Mouse (Mus musculus) CH12.LX (cell line): ENCODE measurements around the gene Apon. TPM values are rescaled to one million over a fixed set of nuclear protein-coding genes. Genes with fewer than 3 reads are reported as not detected.
A peak's percentile ranks its signal among the peaks of the same experiment; 100 is the strongest.
"Not testable (repeated sequence)": the region's sequence is repeated elsewhere in the genome, so short reads cannot be mapped to it uniquely, and the experiment has no call there.

Experiments
- DNase-seq: peaks from one replicate; pipeline ENCODE4 v3.0.0-alpha.2; 2013; ENCODE audit errors: extremely low read depth
- H3K27ac ChIP-seq: 2 replicates; pipeline ENCODE4 v1.5.1; 2012; ENCODE audit warnings: low read depth, mild to moderate bottlenecking, control low read depth, moderate library complexity; ENCODE audit not compliant: insufficient read depth
- H3K27me3 ChIP-seq: replicated peaks from 2 replicates; pipeline ENCODE3; 2012; ENCODE audit warnings: inconsistent platforms
- H3K36me3 ChIP-seq, 2 experiments: replicated peaks in 1 of 2; 2 replicates each; pipeline versions ENCODE3 to v1.6.1; 2012; ENCODE audit warnings: inconsistent platforms in 1 of 2, low read length in 1 of 2, mild to moderate bottlenecking in 1 of 2, mixed read lengths in 1 of 2, moderate library complexity in 1 of 2; ENCODE audit not compliant: control insufficient read depth in 1 of 2, insufficient read depth in 1 of 2
- H3K4me1 ChIP-seq, 2 experiments: 2 replicates each; pipeline ENCODE4 v1.6.1; 2012; ENCODE audit warnings: inconsistent platforms in 1 of 2, moderate library complexity in 1 of 2; ENCODE audit not compliant: insufficient read depth in 2 of 2, control insufficient read depth in 1 of 2
- H3K4me2 ChIP-seq: 2 replicates; pipeline ENCODE4 v1.6.1; 2012; ENCODE audit warnings: low read depth, mild to moderate bottlenecking, control low read depth; ENCODE audit not compliant: poor library complexity, insufficient read depth, severe bottlenecking
- H3K4me3 ChIP-seq, 3 experiments: fragments of 150-350 bp in 1 of 3; sonication (generic) in 1 of 3; replicated peaks in 1 of 3; 2 replicates each; pipeline versions ENCODE3 to v1.5.1; 2011 to 2012; ENCODE audit warnings: low read depth in 2 of 3, low read length in 2 of 3, mild to moderate bottlenecking in 2 of 3, moderate library complexity in 2 of 3, control low read depth in 1 of 3, improper control_type of control experiment in 1 of 3, inconsistent platforms in 1 of 3, mixed read lengths in 1 of 3; ENCODE audit not compliant: poor library complexity in 1 of 3
- H3K79me2 ChIP-seq: replicated peaks from 2 replicates; pipeline ENCODE4 v1.6.1; 2012; ENCODE audit warnings: mild to moderate bottlenecking, moderate library complexity; ENCODE audit not compliant: control insufficient read depth, poor library complexity, insufficient read depth, severe bottlenecking; ENCODE audit errors: extremely low read depth
- H3K9ac ChIP-seq: 2 replicates; pipeline ENCODE4 v1.6.1; 2012; ENCODE audit warnings: low read depth, mild to moderate bottlenecking, control low read depth, moderate library complexity; ENCODE audit not compliant: insufficient read depth
- H3K9me3 ChIP-seq: replicated peaks from 2 replicates; pipeline ENCODE3; 2012; ENCODE audit warnings: low read length, inconsistent platforms, mixed read lengths
- BHLHE40 ChIP-seq: IDR thresholded peaks from 2 replicates; pipeline ENCODE4 v1.6.1; 2011; ENCODE audit warnings: mild to moderate bottlenecking, low read depth, low read length, improper control_type of control experiment
- CTCF ChIP-seq, 2 experiments: IDR thresholded peaks in 1 of 2; conservative IDR thresholded peaks in 1 of 2; 2 replicates each; pipeline ENCODE4 v1.5.1; 2011 to 2012; ENCODE audit warnings: low read depth in 2 of 2, low read length in 2 of 2, improper control_type of control experiment in 1 of 2, inconsistent platforms in 1 of 2, mild to moderate bottlenecking in 1 of 2, moderate library complexity in 1 of 2
- ETS1 ChIP-seq: conservative IDR thresholded peaks from 2 replicates; pipeline ENCODE4 v1.6.1; 2012; ENCODE audit warnings: low read depth, mild to moderate bottlenecking, inconsistent platforms, low read length, improper control_type of control experiment, moderate library complexity
- HCFC1 ChIP-seq: IDR thresholded peaks from 2 replicates; pipeline ENCODE4 v1.6.1; 2012; ENCODE audit warnings: low read depth, mild to moderate bottlenecking, inconsistent platforms, low read length, improper control_type of control experiment
- IRF4 ChIP-seq: IDR thresholded peaks from 2 replicates; pipeline ENCODE4 v1.6.1; 2014; ENCODE audit warnings: low read depth, mild to moderate bottlenecking, inconsistent platforms, low read length, improper control_type of control experiment
- MAX ChIP-seq: IDR thresholded peaks from 2 replicates; pipeline ENCODE4 v1.6.1; 2011; ENCODE audit warnings: low read length, improper control_type of control experiment
- MXI1 ChIP-seq: IDR thresholded peaks from 2 replicates; pipeline ENCODE4 v1.6.1; 2011; ENCODE audit warnings: mild to moderate bottlenecking, low read depth, low read length, improper control_type of control experiment
- MYC ChIP-seq: IDR thresholded peaks from 2 replicates; pipeline ENCODE4 v1.6.1; 2011; ENCODE audit warnings: low read depth, mild to moderate bottlenecking, improper control_type of control experiment, low read length
- NELFE ChIP-seq: IDR thresholded peaks from 2 replicates; pipeline ENCODE4 v1.6.1; 2011; ENCODE audit warnings: low read depth, low read length, improper control_type of control experiment
- TBP ChIP-seq: conservative IDR thresholded peaks from 2 replicates; pipeline ENCODE4 v1.6.1; 2011; ENCODE audit warnings: low read depth, low read length, improper control_type of control experiment
- TCF12 ChIP-seq: IDR thresholded peaks from 2 replicates; pipeline ENCODE4 v1.6.1; 2014; ENCODE audit warnings: low read depth, mild to moderate bottlenecking, inconsistent platforms, low read length, improper control_type of control experiment
- UBTF ChIP-seq: IDR thresholded peaks from 2 replicates; pipeline ENCODE4 v1.6.1; 2012; ENCODE audit warnings: low read depth, mild to moderate bottlenecking, inconsistent platforms, low read length, improper control_type of control experiment, moderate library complexity
- ZC3H11A ChIP-seq: IDR thresholded peaks from 2 replicates; pipeline ENCODE4 v1.6.1; 2012; ENCODE audit warnings: low read depth, mild to moderate bottlenecking, inconsistent platforms, low read length, improper control_type of control experiment
- ZKSCAN1 ChIP-seq: IDR thresholded peaks from 2 replicates; pipeline ENCODE4 v1.6.1; 2012; ENCODE audit warnings: low read depth, inconsistent platforms, low read length, improper control_type of control experiment, borderline replicate concordance
- ZMIZ1 ChIP-seq: IDR thresholded peaks from 2 replicates; pipeline ENCODE4 v1.6.1; 2012; ENCODE audit warnings: low read depth, mild to moderate bottlenecking, inconsistent platforms, low read length, improper control_type of control experiment
- ZNF384 ChIP-seq: IDR thresholded peaks from 2 replicates; pipeline ENCODE4 v1.6.1; 2012; ENCODE audit warnings: low read depth, low read length, improper control_type of control experiment, inconsistent platforms
- dilution Hi-C: fragments of 300-500 bp; cut with MboI; formaldehyde crosslinking; loops from 2 replicates; pipeline ENCODE4 v1.14.3; 2020; ENCODE audit warnings: low sequenced_read_pairs; ENCODE audit not compliant: extremely low pct_unique_long_range_greater_than_20kb, extremely low pct_ligation_motif_present
- in situ Hi-C: fragments of 300-500 bp; cut with MboI; formaldehyde crosslinking; loops from 3 replicates; pipeline ENCODE4 v1.14.3; 2019; ENCODE audit warnings: low sequenced_read_pairs, low pct_ligation_motif_present, low pct_unique_long_range_greater_than_20kb, mixed read lengths
- polyA plus RNA-seq: library from polyadenylated mRNA; unstranded; fragments of >175 nt; gene quantifications from 2 replicates; pipeline ENCODE4 v1.2.1, GENCODE M21; 2012; ENCODE audit warnings: low read depth; ENCODE audit not compliant: insufficient read length
- total RNA-seq, 2 experiments: library from RNA; depleted of rRNA; stranded (reverse); fragments of 300-350 nt in 1 of 2; fragments of >200 nt in 1 of 2; gene quantifications; 2 replicates each; pipeline ENCODE4 v1.2.3; 2012 to 2014

Gene Apon
- total and polyA plus RNA-seq, 3 experiments: 0.30 to 0.80 (median 0.62) TPM

DNA sequence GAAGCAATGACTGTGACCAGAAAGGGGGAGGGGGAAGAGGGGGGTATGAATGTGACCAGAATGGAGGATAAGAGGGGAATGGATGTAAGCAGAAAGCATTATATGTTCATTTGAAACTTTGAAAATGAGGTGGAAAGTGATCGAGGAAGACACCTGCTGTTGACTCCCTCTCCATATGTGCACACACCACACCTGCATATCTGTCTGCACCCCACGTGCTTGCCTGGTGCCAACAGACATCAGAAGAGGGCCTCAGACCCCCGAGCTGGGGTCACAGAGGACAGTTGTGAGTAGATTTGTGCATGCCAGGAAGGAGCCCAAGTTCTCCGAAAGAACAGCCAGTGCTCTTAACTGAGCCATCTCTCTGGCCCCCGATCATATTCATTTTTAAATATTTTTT, 6.0 kb downstream of the Apon start:
- in situ Hi-C loops (no loop called here), dilution Hi-C loops (no loop called here)
- Histone ChIP-seq H3K4me2 (peak overlapping the region; percentile 58), H3K27me3 (no peaks in the 10 kb centered on the region), H3K27ac (peak overlapping the region; percentile 97), H3K9me3 (no peaks in the 10 kb centered on the region), H3K4me3 (peak overlapping the region in 1 of 3 experiments; percentile 35), H3K36me3 (peaks cover 0 to 2% of the 10 kb centered on the region in 2 experiments), H3K4me1 (peaks cover 33 to 76% of the 10 kb centered on the region in 2 experiments)
- peak; percentile 31 for DNase-seq
- TF ChIP-seq TBP (no peak), ZC3H11A (no peak), MXI1 (no peak), UBTF (no peak), BHLHE40 (peak; percentile 82), ZNF384 (no peak), MAX (peak; percentile 45; the same call in 1 of the 2 replicates), ZKSCAN1 (no peak), ZMIZ1 (no peak), IRF4 (no peak), NELFE (no peak), ETS1 (0 out of 2 replicates have a peak, but pooled peaks have one; percentile 20), MYC (peak; percentile 61), HCFC1 (no peak), TCF12 (peak; percentile 66; the same call in 1 of the 2 replicates), CTCF (conservative IDR thresholded peaks at IDR 0.05 in 1 of 2, IDR thresholded peaks at IDR 0.05 in 1 of 2; ENCODE audit: low read depth in 2 of 2, low read length in 2 of 2) (no peak)
- TF ChIP-seq, all 38 proteins: peak for 5
- no peaks in the 10 kb centered on the region for H3K79me2 ChIP-seq
- 0 out of 2 replicates have a peak overlapping the region, but pooled peaks have one; percentile 53 for H3K9ac ChIP-seq

- in situ Hi-C loops, dilution Hi-C loops, H3K9ac ChIP-seq, H3K4me2 ChIP-seq, H3K79me2 ChIP-seq, H3K4me3 ChIP-seq, H3K9me3 ChIP-seq, H3K36me3 ChIP-seq, H3K27me3 ChIP-seq, DNase-seq, H3K27ac ChIP-seq: not testable (repeated sequence)
- peaks cover 33 to 80% of the 10 kb centered on the region in 2 experiments for H3K4me1 ChIP-seq
Observed at GRCm38 (mm10) chr10:128260376-128260775, 6.5 kb downstream of the Apon start.
